Mouse (Mus musculus): ENCODE data around the gene Tmem201.

DNA sequence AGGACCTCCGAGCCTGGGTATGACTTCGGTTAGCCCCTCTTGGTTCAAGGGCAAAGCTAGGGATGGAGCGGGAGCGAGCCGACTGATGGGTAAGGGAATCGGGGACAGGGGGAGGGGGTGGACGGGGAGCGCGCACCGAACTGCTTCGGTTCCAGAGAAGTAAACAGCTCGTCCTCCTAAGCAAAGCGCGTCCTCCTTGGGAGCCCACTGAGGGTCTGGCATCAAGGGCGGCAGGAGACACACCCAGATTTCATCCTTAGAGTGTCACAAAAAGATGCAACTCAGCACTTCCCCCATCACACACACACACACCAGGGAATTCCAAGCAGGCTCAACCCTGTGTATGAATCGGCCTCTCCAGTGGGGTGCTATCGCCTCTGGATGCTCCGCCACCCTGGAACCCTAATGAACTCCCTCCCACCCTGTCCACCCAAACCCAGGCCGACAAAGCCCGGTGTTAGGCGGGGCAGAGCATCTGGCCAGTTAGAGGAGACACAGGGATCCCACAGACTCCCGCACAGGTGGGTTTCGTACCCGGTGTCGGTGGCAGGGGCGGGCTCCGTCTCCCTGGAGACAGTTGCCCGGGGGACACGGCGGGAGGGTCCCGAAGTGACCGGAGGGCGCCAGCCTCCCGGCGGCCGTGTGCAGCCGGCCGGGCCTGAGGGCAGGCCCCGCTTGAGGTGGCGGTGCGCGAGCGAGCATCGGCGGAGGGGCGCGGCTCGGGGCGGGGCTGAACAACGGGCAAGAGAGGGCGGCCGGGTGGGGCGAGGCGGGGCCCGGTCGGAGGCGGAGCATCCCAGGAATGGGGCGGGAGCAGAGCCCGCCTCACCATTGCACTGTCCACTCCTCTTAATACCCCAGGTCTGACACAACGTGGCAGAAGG is 62.2 kb downstream of the Tmem201 start:
- TF ChIP-seq CTCF (IDR thresholded peaks at IDR 0.05; ENCODE audit: control insufficient read depth, insufficient read depth, insufficient replicate concordance, low read depth, low read length) (no peak), POLR2A (IDR thresholded peaks at IDR 0.05; ENCODE audit: control insufficient read depth, low read depth, low read length) (no peak; the same call in 1 of the 2 replicates)
